Mouse (Mus musculus) embryo, embryonic 10.5 days (tissue): ENCODE measurements around the gene 1110008L16Rik.
"Not testable (repeated sequence)": the region's sequence is repeated elsewhere in the genome, so short reads cannot be mapped to it uniquely, and the experiment has no call there.

ENCODE experiments used
- DNase-seq: peaks from one replicate; pipeline ENCODE4 v3.0.0-alpha.2; 2015; ENCODE audit warnings: low spot score

Gene 1110008L16Rik

DNA sequence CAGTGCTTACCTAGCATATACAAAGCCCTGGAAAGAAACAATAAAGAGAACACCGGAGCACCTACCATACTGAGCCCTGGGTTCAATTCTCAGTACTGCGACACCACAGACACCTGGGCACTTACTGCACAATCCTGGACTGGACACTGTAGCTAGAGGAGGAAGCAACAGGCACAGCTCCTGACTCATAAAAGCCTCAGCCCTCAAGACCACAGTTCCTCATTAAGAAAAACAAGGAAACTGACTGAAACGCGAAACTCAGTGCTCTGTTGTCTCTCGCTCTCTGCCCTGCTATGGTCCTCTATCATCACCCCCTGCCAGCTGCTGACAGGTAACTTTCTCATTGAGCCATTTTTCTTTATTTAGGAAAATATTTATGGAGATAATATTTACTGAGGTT is at the start of gene 1110008L16Rik:
Gene 1110008L16Rik (plus strand): TSS at position 242 of the 400 bp plus-strand sequence.
- no peak for DNase-seq

DNA sequence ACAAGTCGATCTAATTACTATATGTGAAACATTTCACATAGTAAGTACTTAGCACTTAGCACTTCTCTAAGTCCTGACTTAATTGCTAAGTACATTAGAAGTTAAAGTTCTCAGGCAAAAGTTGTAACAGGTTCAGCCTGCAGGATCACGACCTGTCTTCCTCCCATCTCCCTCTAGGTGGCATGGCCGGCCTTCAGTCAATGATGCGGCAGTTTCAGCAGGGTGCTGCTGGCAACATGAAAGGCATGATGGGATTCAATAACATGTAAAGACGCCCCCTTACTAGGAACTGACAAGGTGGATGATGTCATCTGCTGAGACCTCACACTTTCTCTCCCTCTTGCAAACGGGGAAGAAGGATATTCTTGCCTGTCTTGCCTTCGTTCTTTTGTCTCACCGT is 37.4 kb upstream of the 1110008L16Rik start:
- DNase-seq = not testable (repeated sequence)

DNA sequence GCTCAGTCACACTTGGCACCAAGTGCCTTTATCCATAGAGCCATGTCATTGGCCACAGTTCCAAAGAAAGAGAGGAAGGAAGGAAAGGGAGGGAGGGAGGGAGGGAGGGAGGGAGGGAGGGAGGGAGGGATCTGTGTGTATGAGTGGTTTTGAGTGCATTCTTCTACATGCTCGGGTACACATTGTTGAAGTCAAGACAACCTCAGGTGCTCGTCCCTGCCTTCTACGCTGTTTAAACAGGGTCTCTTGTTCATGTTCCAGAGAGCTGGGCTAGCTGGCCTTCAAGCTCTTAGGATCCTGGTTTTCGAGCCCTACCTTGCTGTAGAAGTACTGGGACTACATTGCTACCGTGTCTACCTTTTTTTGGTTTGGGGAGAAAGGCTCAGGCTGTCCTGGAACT is 36.0 kb upstream of the 1110008L16Rik start:
- not testable (repeated sequence) for DNase-seq

GRCm38 (mm10) chr12:55272243-55272642 is 27.1 kb upstream of the 1110008L16Rik start:
- DNase-seq = peak; percentile 23

GRCm38 (mm10) chr12:55277583-55277982 is 21.8 kb upstream of the 1110008L16Rik start:
- DNase-seq = not testable (repeated sequence)

DNA sequence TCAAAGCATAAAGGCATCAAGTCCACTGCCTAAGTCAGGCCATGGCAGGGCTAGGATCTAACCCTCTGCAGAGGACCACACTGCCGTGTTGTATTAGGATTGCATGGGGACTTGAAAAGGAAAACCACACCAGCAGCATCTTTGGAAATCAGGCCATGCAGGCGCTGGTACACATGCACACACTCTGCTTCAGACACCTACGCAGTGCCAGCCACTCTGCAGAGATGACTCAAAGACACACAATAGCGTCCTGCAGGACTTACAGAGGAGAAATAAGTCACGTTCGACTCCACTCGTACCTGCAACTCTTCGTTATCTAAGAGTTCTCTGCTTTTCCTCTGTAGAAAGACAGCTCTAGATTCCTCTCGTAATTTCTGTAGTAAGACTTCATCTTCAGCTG is 1.3 kb upstream of the 1110008L16Rik start:
- DNase-seq = no peak

DNA sequence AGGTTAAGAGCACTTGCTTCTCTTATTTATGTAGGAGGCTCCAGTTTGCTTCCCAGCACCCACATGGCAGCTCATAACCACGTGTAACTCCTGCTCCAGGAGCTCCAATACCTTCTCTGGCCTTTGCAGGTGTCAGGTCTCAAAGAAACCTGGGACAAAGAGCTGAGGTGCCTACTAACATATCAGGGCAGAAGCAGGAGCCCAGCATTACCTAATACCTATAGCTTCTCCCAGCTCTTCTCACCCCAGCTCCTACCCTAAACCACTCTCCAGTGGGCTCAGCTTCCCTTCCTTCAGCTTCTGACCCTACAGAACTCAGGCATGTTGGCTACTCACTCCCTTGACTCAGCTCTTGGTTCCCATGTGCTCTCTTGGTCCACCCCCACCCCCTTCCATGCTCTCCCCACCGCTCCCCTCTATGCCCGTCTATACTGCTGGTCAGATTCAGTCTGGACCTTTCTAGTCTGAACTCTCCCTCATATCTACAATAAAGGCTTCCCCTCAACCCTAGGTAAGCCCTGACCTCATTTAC is 1.5 kb downstream of the 1110008L16Rik start:
- no peak for DNase-seq

DNA sequence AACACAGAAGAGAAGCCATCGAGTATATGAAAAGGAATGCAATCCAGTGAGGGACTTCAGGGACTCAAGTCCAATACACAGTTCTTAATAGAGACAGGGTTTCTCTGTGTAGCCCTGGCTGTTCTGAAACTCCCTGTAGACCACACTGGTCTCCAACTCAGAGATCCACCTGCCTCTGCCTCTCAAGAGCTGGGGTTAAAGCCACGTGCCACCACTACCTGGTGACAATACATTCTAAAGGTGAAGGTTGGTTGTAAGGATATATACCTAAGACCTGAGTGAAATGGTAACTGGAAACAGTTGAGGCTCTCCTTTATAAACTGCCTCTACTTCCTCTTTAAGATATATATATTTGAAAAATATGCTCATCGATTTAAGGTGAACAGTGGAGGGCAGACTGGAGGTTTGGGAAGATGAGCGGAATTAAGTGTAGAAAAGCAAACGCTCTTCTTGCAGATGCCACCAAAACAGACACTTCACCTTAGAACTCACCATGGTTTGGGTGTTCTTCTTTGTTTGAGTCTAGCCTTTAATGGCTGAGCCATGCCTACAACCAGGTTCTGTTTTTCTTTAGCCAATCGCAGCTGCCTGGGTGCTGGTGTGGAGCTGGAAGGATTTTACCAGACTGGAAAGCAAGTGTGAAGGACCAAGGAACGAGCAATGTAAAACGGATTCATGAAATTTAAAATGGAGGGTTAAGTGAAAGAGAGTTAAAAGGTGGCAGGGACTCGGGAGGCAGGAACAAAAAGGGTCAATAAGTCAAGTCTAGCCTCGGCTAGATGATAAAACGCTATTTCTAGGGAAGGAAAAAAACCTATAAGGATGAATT is 2.3 kb downstream of the 1110008L16Rik start:
- no peak for DNase-seq

DNA sequence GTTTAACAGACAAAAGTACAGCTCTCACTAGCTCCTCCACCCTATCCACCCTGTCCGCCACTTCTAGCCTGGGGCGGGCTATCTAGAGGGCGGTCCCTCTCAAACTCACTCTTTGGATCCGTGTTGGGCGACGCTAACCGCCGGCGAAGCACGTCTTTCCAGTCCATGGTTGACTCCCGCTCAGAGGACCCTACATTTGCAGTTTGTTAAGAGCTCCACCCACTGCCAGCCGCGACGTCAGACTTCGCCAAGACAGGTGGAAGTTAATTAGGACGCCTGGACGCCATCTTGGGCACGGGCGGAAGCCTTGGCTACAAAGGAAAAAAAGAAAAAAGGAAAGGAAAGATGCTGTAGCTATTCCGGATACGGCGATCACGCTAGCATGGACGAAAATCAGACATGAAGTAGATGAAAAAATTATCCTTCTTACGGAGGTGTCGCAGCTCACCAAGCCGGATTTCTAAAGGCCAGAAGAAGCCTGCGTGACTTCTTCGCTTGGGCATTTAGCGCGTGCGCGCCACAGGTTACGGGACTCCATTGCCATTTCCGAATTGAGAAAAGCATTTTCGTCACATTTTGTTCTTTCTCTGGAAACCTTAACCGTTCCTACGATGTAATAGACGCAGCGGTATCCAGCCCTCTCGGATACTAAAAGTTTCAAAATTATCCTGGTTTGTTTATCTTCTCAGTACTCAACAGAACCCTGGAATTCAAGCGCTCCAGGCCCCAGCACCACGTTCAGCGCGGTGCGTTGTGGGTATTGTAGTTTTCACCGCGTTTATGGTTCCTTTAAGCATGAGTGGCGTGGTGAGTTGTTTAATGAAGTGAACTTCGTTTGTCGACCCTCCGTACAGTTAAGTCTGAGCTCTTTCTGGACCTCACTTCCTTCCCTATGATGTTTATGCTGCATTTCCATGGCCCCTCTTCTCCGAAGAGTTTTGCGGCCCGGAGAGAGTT is 3.4 kb downstream of the 1110008L16Rik start, which contains the start of gene Ppp2r3c:
Gene Ppp2r3c (minus strand): TSS at position 514 of the 957 bp plus-strand sequence.
- peak; percentile 96 for DNase-seq

GRCm38 (mm10) chr12:55306371-55306770 is 7.0 kb downstream of the 1110008L16Rik start:
- no peak for DNase-seq

GRCm38 (mm10) chr12:55307566-55307965 is 8.2 kb downstream of the 1110008L16Rik start:
- no peak for DNase-seq

- DNase-seq = no peak
These were observed 9.4 kb downstream of the 1110008L16Rik start for GRCm38 (mm10) chr12:55308731-55309130.

DNA sequence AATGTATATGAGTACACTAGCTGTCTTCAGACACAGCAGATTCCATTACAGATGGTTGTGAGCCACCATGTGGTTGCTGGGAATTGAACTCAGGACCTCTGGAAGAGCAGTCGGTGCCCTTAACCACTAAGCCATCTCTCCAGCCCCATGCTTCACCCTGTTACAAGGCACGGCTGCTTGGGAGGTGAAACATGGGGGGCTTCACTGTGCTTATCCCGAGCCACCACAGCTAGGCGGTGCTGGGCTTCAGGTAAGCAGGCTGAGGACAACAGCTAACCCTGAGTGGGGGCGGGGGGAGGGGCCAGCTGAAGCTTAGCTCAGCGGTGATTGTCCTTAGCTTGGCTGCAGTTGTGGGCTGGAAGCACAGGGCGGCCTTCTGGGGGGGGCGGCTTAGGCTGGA is 10.1 kb downstream of the 1110008L16Rik start:
- no peak for DNase-seq

DNA sequence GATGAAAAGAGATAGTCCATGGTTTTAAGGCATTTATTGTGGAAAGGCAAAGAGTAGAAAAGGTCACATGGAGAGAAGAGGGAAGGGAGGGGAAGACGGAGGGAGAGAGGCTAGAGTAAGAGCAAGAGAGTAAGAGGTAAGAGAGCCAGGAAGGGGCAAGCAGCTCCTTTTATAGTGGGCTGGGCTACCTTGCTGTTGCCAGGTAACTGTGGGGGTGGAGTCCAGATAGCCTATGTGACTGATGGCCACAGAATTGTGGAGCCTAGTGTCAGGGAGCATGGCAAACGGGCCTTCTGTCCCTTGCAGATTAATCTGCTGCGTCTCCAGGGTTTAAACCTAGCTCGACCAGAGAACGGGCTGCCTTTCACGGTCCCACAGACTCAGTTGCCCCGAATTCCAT is 12.5 kb downstream of the 1110008L16Rik start:
- no peak for DNase-seq

DNA sequence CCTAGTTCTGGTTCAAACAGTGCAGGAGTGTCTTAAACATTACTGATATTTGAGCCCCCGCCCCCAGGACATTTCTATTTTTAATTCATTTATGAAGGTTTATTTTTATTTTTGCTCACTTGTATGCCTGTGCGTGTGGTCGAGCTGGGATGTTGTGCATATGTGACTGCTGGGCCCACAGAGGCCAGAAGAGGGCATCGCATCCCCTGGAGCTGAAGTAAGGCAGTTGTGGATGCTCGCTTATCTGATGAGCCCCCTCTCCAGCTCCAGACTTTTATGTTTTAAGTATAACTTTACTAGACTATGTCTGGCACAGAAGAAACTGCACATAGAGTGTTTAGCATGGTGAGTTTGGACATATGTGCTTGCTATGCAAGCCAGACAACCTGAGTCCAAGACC is 14.5 kb downstream of the 1110008L16Rik start:
- DNase-seq = no peak

GRCm38 (mm10) chr12:55315192-55315591 is 15.8 kb downstream of the 1110008L16Rik start:
- DNase-seq = peak; percentile 90

DNA sequence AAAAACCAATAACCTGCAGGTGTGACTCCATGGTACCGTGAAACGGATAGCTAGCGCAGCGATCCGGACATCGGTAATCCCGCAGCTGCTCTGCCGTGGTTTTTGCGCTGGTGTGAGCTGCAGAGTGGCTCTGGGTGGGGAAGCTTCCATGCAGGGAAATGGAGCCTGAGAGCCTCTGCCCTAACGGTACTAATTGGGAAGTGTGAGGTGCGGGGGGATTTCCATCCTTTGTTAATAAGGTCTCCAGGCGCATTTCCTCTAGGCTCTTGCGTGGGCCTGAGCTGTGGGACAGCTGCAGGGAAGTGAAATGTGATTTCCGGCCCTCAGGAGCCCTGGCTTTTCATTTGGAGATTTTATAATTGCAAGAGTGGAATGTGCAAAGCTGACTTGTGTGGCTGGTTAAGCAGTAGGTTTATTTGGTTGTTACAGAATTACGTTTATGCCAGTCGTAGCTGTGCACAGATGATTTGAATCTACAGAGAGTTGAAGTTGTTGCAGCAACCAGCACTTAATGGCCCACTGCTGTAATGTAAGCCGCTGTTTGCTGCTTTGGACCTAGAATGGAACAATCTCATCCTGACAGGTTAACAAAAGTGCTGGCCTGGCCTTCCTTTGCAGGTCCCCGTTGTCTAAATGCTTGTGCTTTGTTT is 22.4 kb downstream of the 1110008L16Rik start:
- no peak for DNase-seq

DNA sequence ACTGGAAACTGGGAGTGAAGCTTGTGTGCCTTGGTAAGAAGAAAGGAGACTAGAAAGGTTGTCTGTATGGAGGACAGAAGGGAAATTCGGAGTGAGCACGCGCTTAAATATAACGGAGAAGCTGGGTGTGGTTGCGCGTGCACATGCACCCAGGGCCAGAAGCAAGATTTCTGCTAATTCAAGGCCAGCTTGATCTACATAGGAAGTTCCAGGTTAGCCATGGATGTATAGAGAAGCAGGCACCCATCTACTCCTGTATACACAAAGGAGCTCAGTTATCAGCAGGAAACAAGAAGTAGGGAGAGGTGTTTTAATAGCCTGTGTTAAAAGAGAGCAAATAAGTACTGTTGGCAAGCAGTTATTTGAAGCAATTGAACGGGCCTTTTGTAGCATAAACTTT is 26.3 kb downstream of the 1110008L16Rik start:
- no peak for DNase-seq

DNA sequence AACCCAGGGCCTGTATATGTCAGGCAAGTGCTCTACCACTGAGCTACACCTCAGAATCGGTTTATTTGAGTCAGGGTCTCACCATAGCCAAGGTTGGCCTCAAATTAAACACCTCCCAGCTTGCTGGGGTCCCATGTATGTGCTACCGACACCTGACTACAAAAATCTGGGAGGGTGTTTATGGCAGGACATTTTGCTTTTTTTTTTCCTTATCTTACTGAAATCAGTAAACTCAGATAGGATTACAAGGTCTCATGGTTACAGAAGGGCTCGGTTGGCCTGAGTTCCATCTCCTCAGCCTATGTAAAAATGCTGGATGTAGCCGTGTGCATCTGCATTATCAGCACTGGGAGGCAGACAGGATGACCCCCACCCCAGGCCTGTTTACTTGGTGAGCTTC is 29.4 kb downstream of the 1110008L16Rik start:
- DNase-seq = no peak

DNA sequence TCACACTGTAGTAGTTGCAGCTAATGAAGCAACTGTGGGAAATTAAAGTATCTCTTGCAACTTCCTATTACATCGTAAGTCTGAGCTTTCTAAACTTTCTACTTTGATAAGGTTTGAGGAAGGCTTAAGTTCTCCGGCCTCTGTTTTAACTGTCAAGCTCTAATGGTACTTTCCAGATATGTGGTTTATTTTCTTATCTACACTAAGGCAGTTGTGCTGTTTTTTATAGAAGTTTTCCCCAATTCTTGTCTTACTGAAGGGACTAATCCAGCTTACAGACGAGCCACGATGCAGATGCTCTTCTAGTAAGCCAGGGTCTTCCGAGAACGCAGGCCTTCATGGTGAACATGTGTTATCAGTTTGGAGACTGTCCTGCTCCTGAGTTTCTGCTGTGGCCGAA is 30.0 kb downstream of the 1110008L16Rik start:
- DNase-seq = no peak

GRCm38 (mm10) chr12:55333662-55334061 is 34.3 kb downstream of the 1110008L16Rik start:
- no peak for DNase-seq

- DNase-seq = not testable (repeated sequence)
These were observed 39.1 kb downstream of the 1110008L16Rik start for GRCm38 (mm10) chr12:55338490-55338889.
